Mouse (Mus musculus): ENCODE measurements around the gene H2-M10.1. TPM values are rescaled to one million over a fixed set of nuclear protein-coding genes. Genes with fewer than 3 reads are reported as not detected.
"Not testable (repeated sequence)": the region's sequence is repeated elsewhere in the genome, so short reads cannot be mapped to it uniquely, and the experiment has no call there.

H2-M10.1 gene
- polyA plus RNA-seq, 1 experiment from 2014 or later = not detected

GRCm38 (mm10) chr17:36314511-36314910 lies 11.4 kb downstream of the H2-M10.1 start:
- no peak overlapping the region for H3K9ac ChIP-seq (replicated peaks; ENCODE audit: low read length)
- peak overlapping the region; percentile 40 for H3K4me3 ChIP-seq (ENCODE audit: low read depth, low read length)
- WGBS = under 1% methylated on average over 9 of the region's 9 CpGs
- peak overlapping the region; percentile 59 for H3K4me2 ChIP-seq (ENCODE audit: low read depth, low read length)
- DNase-seq (ENCODE audit: low spot score) (peak; percentile 64), ATAC-seq (replicated peaks; ENCODE audit: insufficient number of reproducible peaks, low FRiP score, low TSS enrichment, low read depth) (no peak)
- no peaks in the 10 kb centered on the region for H3K9me3 ChIP-seq (replicated peaks; ENCODE audit: control insufficient read depth, low read length)
- H3K27ac ChIP-seq (replicated peaks; ENCODE audit: low read depth, low read length) = no peak overlapping the region
- H3K36me3 ChIP-seq (replicated peaks; ENCODE audit: control insufficient read depth, insufficient read depth, low read depth, low read length) = no peaks in the 10 kb centered on the region
- no peaks in the 10 kb centered on the region for H3K27me3 ChIP-seq (ENCODE audit: control insufficient read depth, insufficient read depth, low read length)
- H3K4me1 ChIP-seq (ENCODE audit: control insufficient read depth, insufficient read depth, low read length) = no peaks in the 10 kb centered on the region

GRCm38 (mm10) chr17:36309293-36309692 lies 16.7 kb downstream of the H2-M10.1 start:
- 46% methylated on average over 1 of the region's 1 CpGs for WGBS
- ATAC-seq (replicated peaks; ENCODE audit: insufficient number of reproducible peaks, low FRiP score, low TSS enrichment, low read depth) = no peak

GRCm38 (mm10) chr17:36308855-36309254 lies 17.1 kb downstream of the H2-M10.1 start:
- not testable (repeated sequence) for H3K4me2 ChIP-seq (ENCODE audit: low read depth, low read length); H3K9ac ChIP-seq (replicated peaks; ENCODE audit: low read length); H3K27me3 ChIP-seq (ENCODE audit: control insufficient read depth, insufficient read depth, low read length); H3K4me3 ChIP-seq (ENCODE audit: low read depth, low read length); H3K4me1 ChIP-seq (ENCODE audit: control insufficient read depth, insufficient read depth, low read length); H3K27ac ChIP-seq (replicated peaks; ENCODE audit: low read depth, low read length); H3K36me3 ChIP-seq (replicated peaks; ENCODE audit: control insufficient read depth, insufficient read depth, low read depth, low read length); H3K9me3 ChIP-seq (replicated peaks; ENCODE audit: control insufficient read depth, low read length); ATAC-seq (replicated peaks; ENCODE audit: insufficient number of reproducible peaks, low FRiP score, low TSS enrichment, low read depth)
- WGBS = 1% methylated on average over 3 of the region's 3 CpGs
- peak; percentile 85 for DNase-seq (ENCODE audit: low spot score)

More at GRCm38 (mm10) chr17:36309293-36309692, 16.7 kb downstream of the H2-M10.1 start:
- no peak overlapping the region for H3K4me2 ChIP-seq (ENCODE audit: low read depth, low read length)
- H3K9ac ChIP-seq (replicated peaks; ENCODE audit: low read length) = no peak overlapping the region
- DNase-seq (ENCODE audit: low spot score) = no peak
- no peak overlapping the region for H3K27ac ChIP-seq (replicated peaks; ENCODE audit: low read depth, low read length)
- no peaks in the 10 kb centered on the region for H3K4me1 ChIP-seq (ENCODE audit: control insufficient read depth, insufficient read depth, low read length)
- H3K27me3 ChIP-seq (ENCODE audit: control insufficient read depth, insufficient read depth, low read length) = no peaks in the 10 kb centered on the region
- no peaks in the 10 kb centered on the region for H3K9me3 ChIP-seq (replicated peaks; ENCODE audit: control insufficient read depth, low read length)
- no peaks in the 10 kb centered on the region for H3K36me3 ChIP-seq (replicated peaks; ENCODE audit: control insufficient read depth, insufficient read depth, low read depth, low read length)
- H3K4me3 ChIP-seq (ENCODE audit: low read depth, low read length) = no peak overlapping the region

- ATAC-seq (replicated peaks; ENCODE audit: insufficient number of reproducible peaks, low FRiP score, low TSS enrichment, low read depth) = no peak
- H3K27me3 ChIP-seq (ENCODE audit: control insufficient read depth, insufficient read depth, low read length) = no peaks in the 10 kb centered on the region
- H3K9me3 ChIP-seq (replicated peaks; ENCODE audit: control insufficient read depth, low read length) = no peaks in the 10 kb centered on the region
- WGBS = 85% methylated on average over 2 of the region's 2 CpGs
- H3K4me2 ChIP-seq (ENCODE audit: low read depth, low read length) = no peak within 1 kb of the TSS
- DNase-seq (ENCODE audit: low spot score) = no peak
- no peak within 1 kb of the TSS for H3K27ac ChIP-seq (replicated peaks; ENCODE audit: low read depth, low read length)
- no peaks in the 10 kb centered on the region for H3K36me3 ChIP-seq (replicated peaks; ENCODE audit: control insufficient read depth, insufficient read depth, low read depth, low read length)
- H3K4me1 ChIP-seq (ENCODE audit: control insufficient read depth, insufficient read depth, low read length) = no peaks in the 10 kb centered on the region
- H3K9ac ChIP-seq (replicated peaks; ENCODE audit: low read length) = no peak within 1 kb of the TSS
- no peak within 1 kb of the TSS for H3K4me3 ChIP-seq (ENCODE audit: low read depth, low read length)
Measured at GRCm38 (mm10) chr17:36286390-36286789, 39.6 kb downstream of the H2-M10.1 start, which contains the start of gene H2-M10.2. Gene H2-M10.2 (minus strand): TSS chr17:36286490.

GRCm38 (mm10) chr17:36281521-36282245 lies 44.3 kb downstream of the H2-M10.1 start:
- Histone ChIP-seq H3K36me3 (replicated peaks; ENCODE audit: control insufficient read depth, insufficient read depth, low read depth, low read length) (no peaks in the 10 kb centered on the region; the same call in 1 of the 2 replicates), H3K4me2 (ENCODE audit: low read depth, low read length) (no peak overlapping the region), H3K4me1 (ENCODE audit: control insufficient read depth, insufficient read depth, low read length) (no peaks in the 10 kb centered on the region), H3K27me3 (ENCODE audit: control insufficient read depth, insufficient read depth, low read length) (no peaks in the 10 kb centered on the region), H3K4me3 (ENCODE audit: low read depth, low read length) (no peak overlapping the region), H3K9me3 (replicated peaks; ENCODE audit: control insufficient read depth, low read length) (no peaks in the 10 kb centered on the region), H3K9ac (replicated peaks; ENCODE audit: low read length) (no peak overlapping the region), H3K27ac (replicated peaks; ENCODE audit: low read depth, low read length) (no peak overlapping the region)
- WGBS = 91% methylated on average over 4 of the region's 4 CpGs
- ATAC-seq (replicated peaks; ENCODE audit: insufficient number of reproducible peaks, low FRiP score, low TSS enrichment, low read depth) (no peak), DNase-seq (ENCODE audit: low spot score) (no peak)

GRCm38 (mm10) chr17:36274776-36275175 lies 51.2 kb downstream of the H2-M10.1 start:
- no peak for DNase-seq (ENCODE audit: low spot score)
- no peak overlapping the region for H3K27ac ChIP-seq (replicated peaks; ENCODE audit: low read depth, low read length)
- peaks cover 3% of the 10 kb centered on the region for H3K4me1 ChIP-seq (ENCODE audit: control insufficient read depth, insufficient read depth, low read length)
- no peak for ATAC-seq (replicated peaks; ENCODE audit: insufficient number of reproducible peaks, low FRiP score, low TSS enrichment, low read depth)
- peaks cover 2% of the 10 kb centered on the region for H3K36me3 ChIP-seq (replicated peaks; ENCODE audit: control insufficient read depth, insufficient read depth, low read depth, low read length)
- H3K9ac ChIP-seq (replicated peaks; ENCODE audit: low read length) = no peak overlapping the region
- WGBS = 97% methylated on average over 4 of the region's 4 CpGs
- H3K9me3 ChIP-seq (replicated peaks; ENCODE audit: control insufficient read depth, low read length) = no peaks in the 10 kb centered on the region
- H3K4me2 ChIP-seq (ENCODE audit: low read depth, low read length) = no peak overlapping the region
- H3K27me3 ChIP-seq (ENCODE audit: control insufficient read depth, insufficient read depth, low read length) = no peaks in the 10 kb centered on the region
- H3K4me3 ChIP-seq (ENCODE audit: low read depth, low read length) = no peak overlapping the region

GRCm38 (mm10) chr17:36273796-36274195 lies 52.2 kb downstream of the H2-M10.1 start:
- no peak overlapping the region for H3K4me3 ChIP-seq (ENCODE audit: low read depth, low read length)
- H3K27me3 ChIP-seq (ENCODE audit: control insufficient read depth, insufficient read depth, low read length) = no peaks in the 10 kb centered on the region
- ATAC-seq (replicated peaks; ENCODE audit: insufficient number of reproducible peaks, low FRiP score, low TSS enrichment, low read depth) = no peak
- H3K4me1 ChIP-seq (ENCODE audit: control insufficient read depth, insufficient read depth, low read length) = peaks cover 3% of the 10 kb centered on the region
- DNase-seq (ENCODE audit: low spot score) = no peak
- WGBS = 96% methylated on average over 4 of the region's 4 CpGs
- no peaks in the 10 kb centered on the region for H3K9me3 ChIP-seq (replicated peaks; ENCODE audit: control insufficient read depth, low read length)
- no peak overlapping the region for H3K27ac ChIP-seq (replicated peaks; ENCODE audit: low read depth, low read length)
- H3K36me3 ChIP-seq (replicated peaks; ENCODE audit: control insufficient read depth, insufficient read depth, low read depth, low read length) = peaks cover 2% of the 10 kb centered on the region
- no peak overlapping the region for H3K4me2 ChIP-seq (ENCODE audit: low read depth, low read length)
- H3K9ac ChIP-seq (replicated peaks; ENCODE audit: low read length) = no peak overlapping the region
